Mouse (Mus musculus): ENCODE results near the gene Dnajc17. TPM values are rescaled to one million over a fixed set of nuclear protein-coding genes. Genes with fewer than 3 reads are reported as not detected.
A peak's percentile ranks its signal among the peaks of the same experiment; 100 is the strongest.

Gene Dnajc17
- polyA plus RNA-seq, 1 experiment from 2014 or later, result 31.1 TPM

DNA sequence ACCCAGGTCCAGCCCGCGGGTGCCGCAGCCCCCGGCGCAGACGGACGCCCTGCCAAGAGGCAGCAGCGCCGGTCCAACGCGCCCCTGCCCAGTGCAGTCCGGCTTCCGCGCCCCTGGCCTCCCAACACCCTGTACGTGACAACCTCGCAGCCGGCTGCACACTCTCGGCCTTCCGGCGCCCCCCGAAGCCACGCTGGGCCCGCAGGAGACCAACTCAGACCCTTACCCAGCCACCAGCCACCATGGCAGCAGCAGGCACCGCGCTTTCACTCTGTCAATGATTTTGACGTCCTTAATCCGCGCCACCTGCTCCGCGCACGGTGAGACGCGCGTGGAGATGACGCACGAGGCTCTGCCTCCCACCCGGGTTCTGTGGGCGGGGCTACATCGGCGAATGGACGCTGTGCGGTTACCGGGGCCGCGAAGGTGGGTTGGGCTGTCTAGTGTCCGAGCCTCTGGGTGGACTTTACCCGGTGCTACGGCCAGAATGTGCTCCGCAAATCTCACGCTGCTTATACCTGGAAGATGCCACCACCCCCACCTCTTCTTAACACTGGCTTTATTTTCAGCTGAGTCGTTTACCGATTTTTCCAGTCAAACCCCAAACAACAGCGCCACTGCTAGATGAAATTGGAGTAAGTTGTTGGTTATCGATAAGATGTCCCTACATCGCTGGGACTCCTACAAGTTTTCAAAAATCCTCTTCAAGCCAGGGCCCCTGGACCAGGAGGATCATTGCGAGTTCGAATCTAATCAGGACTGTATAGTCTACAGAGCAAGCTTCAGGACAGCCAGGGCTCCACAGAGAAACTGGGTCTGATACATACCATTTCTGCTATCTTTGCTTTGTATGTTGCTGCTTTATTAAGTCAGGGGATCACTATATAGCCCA is 51.7 kb downstream of the Dnajc17 start, which contains the start of gene Rmdn3:
TSS of gene Rmdn3 (minus strand) at position 354 of the 892 bp plus-strand sequence.
- H3K4me3 ChIP-seq, result peak within 1 kb of the TSS; percentile 100
- H3K27ac ChIP-seq, result peak within 1 kb of the TSS; percentile 34; the same call in 1 of the 2 replicates
- peak within 1 kb of the TSS; percentile 95 for H3K4me2 ChIP-seq
- H3K9me3 ChIP-seq, result no peaks in the 10 kb centered on the region
- under 1% methylated on average over 56 of the region's 57 CpGs for WGBS
- H3K27me3 ChIP-seq, result no peaks in the 10 kb centered on the region; the same call in 1 of the 2 replicates
- peak; percentile 71; the same call in 1 of the 2 replicates for ATAC-seq (ENCODE audit: insufficient number of reproducible peaks, insufficient read depth, low FRiP score, low TSS enrichment, low read depth)
- H3K36me3 ChIP-seq, result peaks cover 25% of the 10 kb centered on the region
- H3K9ac ChIP-seq, result peak within 1 kb of the TSS; percentile 93
- H3K4me1 ChIP-seq, result peaks cover 16% of the 10 kb centered on the region

DNA sequence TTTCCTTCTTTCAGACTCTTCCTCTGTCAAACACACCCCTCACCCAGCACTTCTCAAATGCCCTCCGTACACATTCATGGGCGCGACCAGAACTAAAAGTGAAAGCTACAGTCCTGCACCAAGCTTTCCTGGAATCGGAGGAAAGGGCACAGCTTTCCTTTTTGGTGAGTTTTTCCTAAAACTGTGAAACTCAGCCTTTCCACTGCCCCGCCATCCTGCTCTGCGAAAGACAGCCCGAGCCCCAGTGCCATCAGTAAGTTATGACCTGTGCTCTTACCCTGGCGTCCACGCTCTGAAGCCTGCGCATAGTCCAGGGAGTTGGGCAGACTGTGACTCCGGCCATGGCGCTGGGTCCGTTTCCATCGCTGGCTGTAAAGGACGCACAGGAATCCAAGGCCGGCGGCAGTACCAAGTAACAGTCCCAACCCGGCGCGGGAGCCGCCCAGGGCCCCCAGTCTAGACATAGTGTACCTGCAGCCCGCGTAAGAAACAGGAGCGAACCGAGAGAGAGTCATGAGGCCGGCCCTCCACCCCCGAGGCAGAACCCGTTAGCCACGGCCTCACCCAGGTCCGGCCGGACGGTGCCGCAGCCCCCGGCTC is 52.4 kb downstream of the Dnajc17 start:
- H3K27ac ChIP-seq, result 0 out of 2 replicates have a peak overlapping the region, but pooled peaks have one; percentile 16
- no peaks in the 10 kb centered on the region for H3K9me3 ChIP-seq
- H3K4me1 ChIP-seq, result peaks cover 16% of the 10 kb centered on the region
- ATAC-seq (ENCODE audit: insufficient number of reproducible peaks, insufficient read depth, low FRiP score, low TSS enrichment, low read depth), result 0 out of 2 replicates have a peak, but pooled peaks have one; percentile 46
- peak overlapping the region; percentile 95 for H3K4me2 ChIP-seq
- WGBS, result 8% methylated on average over 34 of the region's 34 CpGs
- no peaks in the 10 kb centered on the region for H3K27me3 ChIP-seq
- H3K36me3 ChIP-seq, result peaks cover 32% of the 10 kb centered on the region
- H3K4me3 ChIP-seq, result peak overlapping the region; percentile 100
- H3K9ac ChIP-seq, result peak overlapping the region; percentile 93

DNA sequence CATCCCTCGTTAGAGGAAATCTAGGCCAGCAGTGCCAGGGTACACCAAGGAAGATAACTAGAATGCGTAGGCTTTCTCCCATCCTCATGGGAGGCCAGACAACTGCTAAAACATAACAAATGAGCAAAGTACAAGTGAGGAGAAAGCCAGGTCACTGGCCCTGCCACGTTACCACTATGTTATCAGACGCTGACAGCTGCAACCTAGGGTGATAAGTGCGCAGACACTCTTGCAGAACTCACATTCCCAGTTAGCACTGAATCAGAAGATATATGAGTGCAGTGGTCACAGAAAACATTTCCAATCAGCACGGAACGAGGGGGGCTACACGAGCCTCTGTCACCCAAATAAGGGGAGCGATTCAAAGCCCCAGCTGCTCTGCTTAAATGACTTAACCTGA is 53.2 kb downstream of the Dnajc17 start:
- H3K36me3 ChIP-seq, result peaks cover 40% of the 10 kb centered on the region
- H3K4me3 ChIP-seq, result peak overlapping the region; percentile 100; the same call in 1 of the 2 replicates
- WGBS, result 87% methylated on average over 9 of the region's 9 CpGs
- H3K27ac ChIP-seq, result no peak overlapping the region
- peaks cover 16% of the 10 kb centered on the region for H3K4me1 ChIP-seq
- no peaks in the 10 kb centered on the region for H3K27me3 ChIP-seq
- no peaks in the 10 kb centered on the region for H3K9me3 ChIP-seq
- peak overlapping the region; percentile 93 for H3K9ac ChIP-seq
- H3K4me2 ChIP-seq, result peak overlapping the region; percentile 95
- no peak for ATAC-seq (ENCODE audit: insufficient number of reproducible peaks, insufficient read depth, low FRiP score, low TSS enrichment, low read depth)

DNA sequence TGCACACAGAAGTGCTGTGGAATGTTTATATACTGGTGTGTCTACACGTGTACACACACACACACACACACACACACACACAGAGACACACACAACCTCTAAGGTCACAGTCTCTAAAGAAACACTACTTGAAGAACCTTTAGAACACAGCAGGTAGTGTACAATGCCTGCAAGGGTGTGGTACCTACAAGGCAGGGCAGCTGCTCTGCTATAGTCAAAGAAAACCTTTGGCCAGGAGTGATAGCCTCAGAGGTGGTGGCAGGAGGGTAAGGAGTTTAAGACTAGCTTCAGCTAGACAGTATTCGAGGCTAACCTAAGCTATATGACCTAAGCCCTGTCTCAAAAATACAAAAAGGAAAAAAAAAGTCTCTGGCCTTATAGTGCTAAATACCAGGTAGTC is 53.9 kb downstream of the Dnajc17 start:
- no peak for ATAC-seq (ENCODE audit: insufficient number of reproducible peaks, insufficient read depth, low FRiP score, low TSS enrichment, low read depth)
- Histone ChIP-seq H3K36me3 (peaks cover 47% of the 10 kb centered on the region), H3K4me3 (no peak overlapping the region), H3K9me3 (no peaks in the 10 kb centered on the region), H3K4me1 (peaks cover 16% of the 10 kb centered on the region), H3K27me3 (no peaks in the 10 kb centered on the region), H3K9ac (no peak overlapping the region), H3K27ac (no peak overlapping the region), H3K4me2 (no peak overlapping the region)
- WGBS, result 67% methylated on average over 2 of the region's 2 CpGs

DNA sequence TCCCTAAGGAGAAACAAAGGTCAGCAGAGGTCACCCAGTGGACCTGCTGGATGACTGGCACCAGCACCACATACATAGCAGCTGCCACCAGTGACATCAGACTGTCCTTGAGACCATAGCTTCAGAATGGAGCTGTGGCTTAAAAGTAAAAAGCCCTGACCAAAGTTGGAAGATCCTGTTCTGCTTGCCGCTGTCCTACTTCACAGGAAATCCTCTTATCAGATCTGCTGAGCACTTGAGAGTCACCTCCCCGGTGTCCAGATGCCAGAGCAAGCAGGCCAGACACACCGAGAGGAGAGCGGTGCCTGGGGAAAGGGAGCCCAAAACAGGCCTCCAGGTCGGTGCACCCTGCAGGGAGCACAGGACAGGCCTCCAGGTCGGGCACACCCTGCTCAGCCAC is 56.3 kb downstream of the Dnajc17 start:
- no peak overlapping the region for H3K9ac ChIP-seq
- no peak for ATAC-seq (ENCODE audit: insufficient number of reproducible peaks, insufficient read depth, low FRiP score, low TSS enrichment, low read depth)
- no peak overlapping the region for H3K4me2 ChIP-seq
- no peak overlapping the region for H3K4me3 ChIP-seq
- 84% methylated on average over 6 of the region's 6 CpGs for WGBS
- H3K9me3 ChIP-seq, result no peaks in the 10 kb centered on the region
- peaks cover 13% of the 10 kb centered on the region for H3K4me1 ChIP-seq
- no peak overlapping the region for H3K27ac ChIP-seq
- H3K27me3 ChIP-seq, result no peaks in the 10 kb centered on the region
- peaks cover 72% of the 10 kb centered on the region for H3K36me3 ChIP-seq

DNA sequence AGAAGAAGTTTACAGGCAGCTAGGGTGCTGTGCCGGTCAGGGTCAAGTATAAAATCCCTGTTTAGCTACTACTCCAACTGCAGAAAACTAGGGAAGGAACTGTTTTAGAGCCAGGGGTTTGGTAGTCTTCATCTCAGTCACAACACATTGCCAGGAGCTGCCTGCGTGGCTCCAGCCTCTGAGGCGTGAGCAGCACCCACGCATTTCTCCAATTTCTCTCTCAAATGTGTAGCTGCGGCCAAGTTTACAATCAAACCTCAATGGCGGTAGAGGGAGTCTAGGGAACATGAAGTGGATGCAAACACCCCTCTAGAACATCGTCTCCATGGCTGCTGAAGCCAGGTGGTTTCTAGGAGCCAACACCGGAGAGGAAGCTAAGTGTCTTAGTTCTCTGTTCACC is 60.8 kb downstream of the Dnajc17 start:
- Histone ChIP-seq H3K4me2 (no peak overlapping the region), H3K4me3 (no peak overlapping the region), H3K36me3 (peaks cover 91% of the 10 kb centered on the region), H3K9me3 (no peaks in the 10 kb centered on the region), H3K27ac (no peak overlapping the region), H3K4me1 (no peaks in the 10 kb centered on the region), H3K27me3 (no peaks in the 10 kb centered on the region), H3K9ac (no peak overlapping the region)
- 90% methylated on average over 8 of the region's 8 CpGs for WGBS
- ATAC-seq (ENCODE audit: insufficient number of reproducible peaks, insufficient read depth, low FRiP score, low TSS enrichment, low read depth), result no peak

DNA sequence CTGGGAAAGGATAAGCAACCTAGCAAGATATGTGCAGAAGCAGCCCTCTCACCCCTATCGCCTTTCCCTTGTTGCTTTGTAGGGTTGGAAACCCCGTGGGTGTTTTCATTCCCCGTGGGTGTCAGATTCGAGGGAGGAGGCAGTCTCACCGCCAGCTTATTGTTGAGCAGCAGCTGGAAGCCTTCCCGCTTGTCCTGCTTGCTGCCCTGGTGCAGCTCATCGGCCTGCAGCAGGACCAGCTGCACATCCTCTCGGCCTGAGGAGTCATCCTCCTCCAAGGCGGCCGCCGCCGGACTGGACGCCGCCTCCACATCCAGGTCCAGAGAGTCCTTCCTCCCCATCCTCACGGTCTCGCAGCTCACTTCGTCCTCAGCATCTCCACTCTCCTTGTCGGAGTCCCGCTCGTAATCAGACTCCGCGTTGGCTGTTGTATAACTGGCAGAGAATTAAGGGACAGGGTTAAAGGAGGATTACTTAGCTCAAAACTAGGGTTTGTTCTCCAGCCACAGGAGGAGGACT is 61.4 kb downstream of the Dnajc17 start:
- Histone ChIP-seq H3K4me1 (no peaks in the 10 kb centered on the region), H3K36me3 (peaks cover 91% of the 10 kb centered on the region)

DNA sequence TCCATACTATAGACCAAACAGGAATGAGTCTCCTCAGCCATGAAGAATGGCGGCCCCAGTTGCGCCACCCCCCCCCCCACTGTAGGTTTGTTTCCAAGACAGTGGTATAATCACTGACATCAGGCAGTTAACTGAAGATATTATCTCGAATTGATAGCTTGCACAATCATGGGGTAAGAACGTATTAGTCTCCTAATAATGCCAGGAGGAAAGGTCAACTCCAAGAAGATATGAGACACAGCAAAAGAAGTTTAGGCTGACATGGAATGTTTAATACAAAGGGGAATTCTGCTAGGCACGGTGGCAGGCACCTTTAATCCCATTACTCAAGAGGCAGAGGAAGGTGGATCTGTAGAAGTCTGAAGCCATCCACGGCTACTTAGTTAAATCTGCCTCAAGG is 62.2 kb downstream of the Dnajc17 start:
- Histone ChIP-seq H3K36me3 (peaks cover 91% of the 10 kb centered on the region), H3K27me3 (no peaks in the 10 kb centered on the region), H3K9ac (no peak overlapping the region), H3K27ac (no peak overlapping the region), H3K4me3 (no peak overlapping the region), H3K4me2 (no peak overlapping the region), H3K4me1 (no peaks in the 10 kb centered on the region), H3K9me3 (no peaks in the 10 kb centered on the region)
- WGBS, result 87% methylated on average over 6 of the region's 6 CpGs
- ATAC-seq (ENCODE audit: insufficient number of reproducible peaks, insufficient read depth, low FRiP score, low TSS enrichment, low read depth), result no peak

More for the DNA sequence above, 61.4 kb downstream of the Dnajc17 start:
- WGBS, result 86% methylated on average over 22 of the region's 22 CpGs
- Histone ChIP-seq H3K27ac (no peak overlapping the region), H3K9me3 (no peaks in the 10 kb centered on the region), H3K9ac (no peak overlapping the region), H3K4me2 (no peak overlapping the region), H3K4me3 (no peak overlapping the region), H3K27me3 (no peaks in the 10 kb centered on the region)
- ATAC-seq (ENCODE audit: insufficient number of reproducible peaks, insufficient read depth, low FRiP score, low TSS enrichment, low read depth), result no peak

DNA sequence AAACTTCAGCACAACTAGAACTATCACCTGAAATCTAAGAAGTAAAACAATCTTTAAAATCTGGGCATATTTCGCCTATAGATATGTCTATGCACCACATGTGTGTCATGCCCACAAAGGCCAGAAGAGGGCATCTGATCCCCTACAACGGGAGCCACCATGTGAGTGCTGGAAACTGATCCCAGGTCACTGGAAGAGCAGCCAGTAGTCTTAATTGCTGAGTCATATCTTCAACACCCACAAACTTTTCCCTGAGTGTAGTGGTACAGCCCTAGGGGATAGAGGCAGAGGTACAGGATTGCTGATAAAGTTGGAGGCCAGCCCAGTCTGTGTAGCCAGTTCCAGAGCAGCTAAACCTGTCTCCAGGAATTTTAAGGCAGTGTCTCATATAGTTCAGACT is 63.4 kb downstream of the Dnajc17 start:
- Histone ChIP-seq H3K4me1 (no peaks in the 10 kb centered on the region), H3K4me3 (no peak overlapping the region), H3K27me3 (no peaks in the 10 kb centered on the region), H3K27ac (no peak overlapping the region), H3K9ac (no peak overlapping the region), H3K9me3 (no peaks in the 10 kb centered on the region), H3K4me2 (no peak overlapping the region), H3K36me3 (peaks cover 89% of the 10 kb centered on the region)
- 83% methylated on average over 2 of the region's 2 CpGs for WGBS
- ATAC-seq (ENCODE audit: insufficient number of reproducible peaks, insufficient read depth, low FRiP score, low TSS enrichment, low read depth), result no peak

DNA sequence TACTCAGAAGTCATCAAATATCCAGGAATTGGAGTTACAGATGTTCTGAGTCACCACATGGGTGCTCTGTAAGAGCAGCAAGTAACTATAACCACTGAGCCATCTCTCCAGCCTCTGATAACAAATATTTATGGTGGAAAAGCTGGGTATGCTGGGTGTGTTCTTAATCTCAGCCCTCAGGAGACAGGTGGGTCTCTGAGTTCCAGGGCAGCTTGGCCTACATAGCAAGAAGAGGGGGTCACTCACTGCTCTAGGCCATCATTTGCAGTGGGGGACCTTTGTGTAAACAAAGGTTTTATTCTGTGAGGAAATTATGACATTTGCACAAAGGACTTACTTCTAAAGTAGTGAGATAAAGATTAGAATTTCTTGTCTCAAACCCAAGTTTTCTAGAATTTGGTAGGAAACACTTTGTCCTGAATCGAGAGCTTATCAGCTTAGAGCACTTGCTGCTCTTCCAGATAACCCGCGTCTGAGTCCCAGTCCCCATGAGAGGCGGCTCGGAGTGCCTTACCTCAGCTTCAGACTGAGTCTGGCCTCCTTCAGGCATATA is 72.2 kb downstream of the Dnajc17 start:
- Histone ChIP-seq H3K27me3 (no peaks in the 10 kb centered on the region), H3K4me3 (no peak overlapping the region), H3K27ac (no peak overlapping the region), H3K9ac (no peak overlapping the region), H3K9me3 (no peaks in the 10 kb centered on the region), H3K4me1 (no peaks in the 10 kb centered on the region), H3K4me2 (no peak overlapping the region), H3K36me3 (peaks cover 84% of the 10 kb centered on the region)
- no peak for ATAC-seq (ENCODE audit: insufficient number of reproducible peaks, insufficient read depth, low FRiP score, low TSS enrichment, low read depth)
- 86% methylated on average over 5 of the region's 5 CpGs for WGBS

All from embryonic facial prominence, embryonic 13.5 days (tissue).